Mouse (Mus musculus) right cerebral cortex, postnatal 36 days (tissue): ENCODE results near the gene Zfyve21.

Experiments used
- DNase-seq, 2 experiments: peaks; one replicate each; pipeline ENCODE4 v3.0.0; 2022; ENCODE audit warnings: low spot score in 2 of 2, mixed read lengths in 1 of 2

The Zfyve21 gene

GRCm38 (mm10) chr12:111813766-111814617 lies at the start of gene Zfyve21, which contains the start of gene Xrcc3:
Zfyve21 (plus strand) TSS chr12:111814170.
Xrcc3 (minus strand) TSS chr12:111813873.
- DNase-seq = peak; percentile 98 to 99

DNA sequence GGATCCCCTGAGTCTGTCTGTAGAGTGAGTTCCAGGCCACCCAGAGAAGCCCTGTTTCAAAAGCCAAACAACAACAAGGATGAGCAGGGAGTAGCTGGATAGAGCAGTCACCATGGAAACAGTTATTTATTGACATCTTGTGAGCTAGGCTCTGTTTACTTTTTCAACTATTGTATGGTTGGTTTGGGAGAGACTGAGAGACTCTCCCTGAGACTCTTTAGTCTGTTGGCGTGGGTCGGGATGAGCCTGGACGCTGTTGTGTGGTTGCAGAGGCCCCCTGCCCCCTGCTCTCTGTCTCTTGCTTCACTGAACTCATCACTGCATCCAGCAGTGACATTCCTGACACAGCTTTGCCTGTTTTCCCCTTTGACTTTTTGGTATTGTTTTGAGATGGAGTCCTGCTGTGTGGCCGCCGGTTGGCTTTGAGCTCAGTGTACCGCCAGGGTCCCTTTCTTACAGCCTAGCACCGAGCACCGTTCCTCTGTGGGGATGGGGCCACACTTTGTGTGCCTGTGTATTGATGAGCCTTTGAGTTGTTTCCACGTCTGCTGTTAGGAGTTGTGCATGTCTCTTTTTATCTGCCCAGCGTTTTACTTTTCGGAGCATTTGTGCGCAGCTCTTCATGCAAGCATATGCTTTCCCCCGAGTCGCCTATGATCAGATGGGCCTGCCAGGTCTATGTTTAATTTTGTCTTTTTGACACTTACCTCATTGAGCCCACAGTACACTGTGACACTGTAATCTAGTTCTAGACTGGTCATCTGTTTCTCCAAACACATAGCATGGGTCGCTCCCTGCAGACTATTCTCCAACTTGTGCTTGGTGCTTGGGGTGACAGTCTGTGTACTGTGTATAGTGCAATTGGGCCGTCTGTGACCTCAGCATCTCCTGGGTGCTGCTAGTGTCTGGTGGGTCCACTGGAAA lies 47.4 kb upstream of the Zfyve21 start:
- DNase-seq = no peak

GRCm38 (mm10) chr12:111768322-111768928 lies 45.5 kb upstream of the Zfyve21 start:
- DNase-seq = no peak

DNA sequence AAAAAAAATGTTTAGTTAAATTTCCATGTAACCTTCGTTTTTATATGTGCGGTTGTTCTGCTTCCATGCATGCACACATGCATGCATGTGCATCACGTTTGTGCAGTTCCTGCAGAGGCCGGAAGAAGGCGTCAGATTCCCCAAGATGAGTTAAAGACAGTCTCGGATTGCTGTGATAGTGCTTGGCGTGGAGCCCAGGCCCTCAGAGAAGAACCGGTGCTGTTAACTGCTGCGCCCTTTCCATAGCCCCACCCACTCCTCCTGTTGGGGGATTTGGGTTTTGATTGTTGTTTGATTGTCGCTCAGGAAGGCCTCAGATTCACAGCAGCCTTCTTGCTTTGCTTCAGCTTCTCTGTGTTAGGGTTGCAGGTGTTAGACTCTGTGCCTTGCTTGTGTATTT lies 44.7 kb upstream of the Zfyve21 start:
- no peak for DNase-seq

- no peak for DNase-seq
These were observed 44.0 kb upstream of the Zfyve21 start for GRCm38 (mm10) chr12:111769816-111770577.

DNA sequence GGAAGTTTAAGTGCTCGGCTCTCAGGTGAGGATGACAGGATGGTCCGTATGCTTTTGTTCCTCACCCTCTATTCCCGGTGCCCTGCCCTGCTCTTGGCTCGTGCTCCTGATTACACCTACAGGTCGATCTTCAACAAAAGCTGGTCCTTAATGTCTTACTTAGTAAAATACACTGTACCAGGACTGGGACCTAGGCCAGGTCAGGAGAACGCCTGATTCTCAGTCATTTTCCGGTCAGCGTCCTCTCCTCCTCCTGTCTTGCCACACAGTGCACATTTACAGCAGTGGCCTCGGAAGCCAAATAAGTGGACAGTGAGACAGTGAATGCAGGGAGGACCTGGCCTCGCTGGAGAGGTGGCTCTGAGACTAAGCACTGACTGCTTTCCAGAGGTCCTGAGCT lies 43.3 kb upstream of the Zfyve21 start:
- no peak for DNase-seq

DNA sequence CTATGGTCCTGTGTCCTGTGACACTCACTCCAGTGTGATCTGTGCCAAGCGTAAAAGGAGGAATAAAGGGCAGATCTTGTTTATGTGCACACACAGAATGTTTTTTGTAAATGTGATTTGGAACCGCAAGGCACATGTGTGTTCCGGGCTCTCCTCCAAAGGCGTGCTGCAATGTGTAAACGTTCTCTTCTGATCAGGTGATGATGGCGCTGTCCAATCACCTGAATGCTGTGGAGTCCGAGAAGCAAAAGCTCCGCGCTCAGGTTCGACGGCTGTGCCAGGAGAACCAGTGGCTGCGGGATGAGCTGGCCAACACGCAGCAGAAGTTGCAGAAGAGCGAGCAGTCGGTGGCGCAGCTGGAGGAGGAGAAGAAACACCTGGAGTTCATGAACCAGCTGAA lies 39.8 kb upstream of the Zfyve21 start:
- no peak for DNase-seq

DNA sequence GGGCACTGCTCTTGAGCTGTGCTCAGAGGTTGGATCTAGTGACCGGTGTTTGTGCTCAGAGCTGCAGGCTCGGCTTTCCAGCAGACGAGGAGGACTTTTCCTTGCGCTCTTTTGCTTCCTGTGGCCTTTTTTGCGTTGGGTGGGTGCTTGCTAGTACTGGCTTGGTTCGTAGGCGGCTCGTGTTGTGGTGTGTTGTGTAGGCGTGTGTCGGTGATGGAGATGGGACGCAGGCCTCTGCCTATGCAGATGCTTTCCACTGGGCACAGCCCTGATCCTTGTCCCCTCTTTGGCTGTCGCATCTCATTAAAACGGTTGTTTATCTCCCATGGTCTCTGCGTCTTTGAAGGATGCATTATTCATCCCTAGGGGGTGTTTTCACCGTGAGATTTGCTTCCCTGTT lies 39.1 kb upstream of the Zfyve21 start:
- DNase-seq = no peak

GRCm38 (mm10) chr12:111777919-111778318 lies 36.1 kb upstream of the Zfyve21 start:
- no peak for DNase-seq

DNA sequence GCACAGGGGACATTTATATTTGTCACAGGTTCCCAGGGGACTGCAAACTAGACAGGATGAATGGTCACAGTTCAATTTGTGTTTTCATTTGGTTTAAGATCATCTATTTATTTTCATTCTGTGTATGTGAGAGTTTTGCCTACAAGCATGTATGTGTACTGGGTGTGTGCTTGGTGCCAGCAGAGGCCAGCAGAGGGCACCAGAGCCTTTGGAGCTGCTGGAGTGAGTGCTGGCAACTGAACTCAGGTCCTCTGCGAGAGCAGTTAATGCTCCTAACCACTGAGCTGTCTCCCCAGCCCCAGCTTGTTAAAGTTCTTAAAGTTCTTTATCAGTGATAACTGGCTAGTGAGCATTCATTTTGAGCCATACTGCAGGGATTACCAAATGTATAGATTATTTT lies 34.4 kb upstream of the Zfyve21 start:
- DNase-seq = no peak

GRCm38 (mm10) chr12:111785174-111785573 lies 28.8 kb upstream of the Zfyve21 start:
- DNase-seq = no peak

DNA sequence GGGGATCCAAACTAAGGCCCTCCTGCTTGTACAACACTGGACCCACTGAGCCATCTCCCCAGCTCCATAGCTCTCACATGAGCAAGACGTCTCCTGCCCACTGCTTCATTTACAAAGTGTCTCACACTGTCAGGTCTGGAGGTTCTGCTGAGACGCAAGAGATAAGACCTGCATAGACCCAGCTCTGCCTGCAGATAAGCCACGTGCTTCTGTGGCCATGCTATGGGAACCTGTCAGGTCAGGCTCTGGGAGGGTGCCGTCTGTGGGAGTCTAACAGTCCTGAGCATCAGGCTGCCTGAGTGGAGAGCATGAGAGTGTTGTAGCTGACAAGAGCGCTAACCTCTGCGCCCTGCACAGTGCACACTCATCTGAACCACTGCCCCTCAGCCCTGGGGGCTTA lies 27.0 kb upstream of the Zfyve21 start:
- no peak for DNase-seq

- no peak for DNase-seq
These were observed 23.9 kb upstream of the Zfyve21 start for GRCm38 (mm10) chr12:111790090-111790489.

GRCm38 (mm10) chr12:111790631-111791030 lies 23.3 kb upstream of the Zfyve21 start:
- no peak for DNase-seq

- peak in 1 of 2 experiments; percentile 51 for DNase-seq
These were observed 22.4 kb upstream of the Zfyve21 start for GRCm38 (mm10) chr12:111791474-111792104.

DNA sequence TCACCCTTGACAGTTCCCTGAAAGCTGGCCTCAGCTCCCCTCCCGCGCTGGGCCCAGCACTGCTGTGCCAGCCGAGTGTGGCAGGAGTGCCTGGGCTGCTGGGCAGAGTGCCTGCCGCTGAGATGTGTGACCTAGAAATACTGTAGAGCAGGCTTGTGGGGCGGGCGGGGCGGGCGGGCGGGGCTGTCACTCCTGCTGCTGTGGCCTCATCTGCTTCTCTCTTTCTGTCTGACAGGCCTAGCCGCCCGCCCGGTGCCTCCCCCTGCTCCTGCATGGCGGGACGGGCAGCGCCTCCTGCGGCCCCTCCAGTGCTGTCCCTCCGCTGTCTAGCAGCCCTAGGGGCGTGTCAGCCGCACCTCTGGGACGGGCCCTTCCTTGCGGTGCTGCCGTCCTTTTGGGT lies 19.9 kb upstream of the Zfyve21 start:
- no peak for DNase-seq

DNA sequence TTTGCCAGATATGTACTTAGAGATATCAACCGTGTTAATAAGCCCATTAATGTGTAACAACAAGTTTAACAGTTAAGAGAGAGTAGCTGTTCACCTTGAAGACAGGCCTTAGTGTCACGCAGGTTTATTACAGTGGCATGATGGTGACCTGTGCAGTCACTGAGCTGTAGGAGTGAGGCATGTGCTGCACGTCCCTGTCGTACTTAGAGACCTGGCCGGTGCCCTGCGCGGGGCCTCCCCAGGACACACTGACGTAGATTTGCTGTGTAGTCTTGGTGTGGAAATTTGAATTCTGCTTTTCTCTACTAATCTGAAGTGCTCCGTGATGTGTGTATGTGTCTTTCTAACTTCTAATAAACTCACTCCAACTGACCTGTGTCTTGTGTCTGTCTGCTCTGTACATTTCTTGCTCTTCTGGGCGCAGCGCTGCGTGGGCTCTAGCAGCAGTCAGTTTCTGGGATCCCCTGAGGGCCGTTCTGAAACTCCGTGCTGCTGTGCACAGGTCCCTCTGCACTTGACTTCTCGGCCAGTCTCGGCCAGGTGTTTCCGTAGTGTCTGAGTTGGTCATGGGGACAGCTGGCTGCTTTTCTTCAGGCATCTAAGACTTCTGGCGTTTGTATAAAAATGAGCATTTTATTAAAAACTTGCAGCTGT lies 19.3 kb upstream of the Zfyve21 start:
- DNase-seq = no peak

- no peak for DNase-seq
These were observed 18.6 kb upstream of the Zfyve21 start for GRCm38 (mm10) chr12:111795180-111795895.

GRCm38 (mm10) chr12:111797251-111797650 lies 16.7 kb upstream of the Zfyve21 start:
- DNase-seq = no peak

GRCm38 (mm10) chr12:111798493-111798892 lies 15.5 kb upstream of the Zfyve21 start:
- DNase-seq = no peak
